Mouse (Mus musculus): ENCODE data around the gene Aamp.

DNA sequence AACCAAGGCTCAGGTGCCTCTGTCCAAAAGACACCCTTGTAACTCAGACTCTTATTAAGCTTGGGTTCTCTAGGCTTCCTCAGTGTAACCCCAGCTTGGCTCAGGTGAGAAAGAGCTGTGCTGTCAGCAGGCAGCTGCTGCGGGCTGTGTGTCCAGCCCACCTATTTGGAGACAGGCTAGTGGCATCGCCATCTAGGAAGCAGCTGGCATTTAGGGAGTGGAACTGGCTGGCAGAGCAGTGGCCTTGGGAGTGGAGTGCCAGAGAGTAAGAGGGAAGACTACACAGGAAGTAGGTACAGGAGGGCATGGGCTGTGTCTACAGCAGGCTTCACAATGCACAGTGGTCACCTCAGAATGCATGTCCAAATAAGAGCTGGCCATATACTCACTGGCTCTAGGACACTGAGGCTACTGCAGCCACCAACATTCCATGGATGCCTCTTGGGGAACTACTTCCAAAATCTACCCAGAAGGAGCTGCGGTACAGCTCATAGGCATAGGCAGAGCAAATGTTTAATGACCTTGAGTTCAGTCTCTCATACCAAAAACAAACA is 9.6 kb upstream of the Aamp start:
- TF ChIP-seq CTCF (IDR thresholded peaks at IDR 0.05; ENCODE audit: low read depth, low read length) (no peak), POLR2A (IDR thresholded peaks at IDR 0.05; ENCODE audit: extremely low read depth, insufficient read depth, low read length) (no peak)
